Mouse (Mus musculus) cortical plate, adult 2 months (tissue): ENCODE measurements around the gene Commd1. TPM values are rescaled to one million over a fixed set of nuclear protein-coding genes. Genes with fewer than 3 reads are reported as not detected.

Experiments used
- H3K27ac ChIP-seq: fragments of 200-500 bp; 2 replicates; pipeline ENCODE4 v1.5.1; 2012; ENCODE audit warnings: low read length, control low read depth, inconsistent platforms; ENCODE audit not compliant: insufficient read depth
- H3K4me1 ChIP-seq: fragments of 200-500 bp; 2 replicates; pipeline ENCODE4 v1.6.1; 2011; ENCODE audit warnings: low read length; ENCODE audit not compliant: control insufficient read depth, insufficient read depth
- H3K4me3 ChIP-seq: fragments of 200-500 bp; 2 replicates; pipeline ENCODE4 v1.5.1; 2011; ENCODE audit warnings: mild to moderate bottlenecking, low read length, control low read depth; ENCODE audit not compliant: insufficient read depth
- CTCF ChIP-seq: fragments of 200-500 bp; IDR thresholded peaks from 2 replicates; pipeline ENCODE4 v1.5.1; 2011; ENCODE audit warnings: mild to moderate bottlenecking, control low read depth, low read length; ENCODE audit not compliant: insufficient read depth; ENCODE audit errors: extremely low read depth
- POLR2A ChIP-seq: fragments of 200-500 bp; IDR thresholded peaks from 2 replicates; pipeline ENCODE4 v1.6.1; 2011; ENCODE audit warnings: mild to moderate bottlenecking, low read length, control low read depth; ENCODE audit not compliant: insufficient read depth; ENCODE audit errors: extremely low read depth
- polyA plus RNA-seq: library from polyadenylated mRNA; depleted of rRNA; stranded (reverse); fragments of >200 nt; gene quantifications from 2 replicates; pipeline ENCODE4 v1.2.3, GENCODE M21; 2012; rRNA removed

Commd1 gene
- 39.4 TPM in 2 replicates for polyA plus RNA-seq

- peak within 1 kb of the TSS; percentile 79 for H3K27ac ChIP-seq
- H3K4me3 ChIP-seq = peak within 1 kb of the TSS; percentile 62
- no peak; the same call in 1 of the 2 replicates for TF ChIP-seq POLR2A
- peak; percentile 44 for TF ChIP-seq CTCF
- peaks cover 8% of the 10 kb centered on the region for H3K4me1 ChIP-seq
Measured at GRCm38 (mm10) chr11:22981984-22982757, at the start of gene Commd1, which contains the start of gene Gm28048. TSS of gene Commd1 (minus strand) at chr11:22982382. TSS of gene Gm28048 (minus strand) at chr11:22982090.

DNA sequence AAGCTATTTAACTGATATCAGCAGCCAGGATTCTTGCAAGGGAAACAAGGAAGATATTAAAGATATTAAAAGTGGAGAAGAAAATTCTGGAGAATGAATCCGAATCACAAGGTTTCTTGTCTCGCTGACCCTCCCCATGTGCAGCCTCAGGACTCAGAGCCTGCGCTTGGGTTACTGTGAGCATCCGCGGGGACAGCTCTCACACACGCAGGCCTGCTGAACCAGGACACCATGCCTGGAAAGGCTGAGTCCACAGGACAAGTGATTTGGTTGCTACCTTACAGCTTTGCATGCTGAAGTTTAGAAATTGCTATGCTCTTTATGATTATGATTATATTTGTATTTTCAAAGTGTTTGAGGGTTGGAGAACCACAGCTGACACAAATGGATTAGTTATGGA, 47.2 kb upstream of the Commd1 start:
- Histone ChIP-seq H3K4me1 (no peaks in the 10 kb centered on the region), H3K27ac (no peak overlapping the region), H3K4me3 (no peak overlapping the region)
- no peak for TF ChIP-seq CTCF
- no peak for TF ChIP-seq POLR2A

DNA sequence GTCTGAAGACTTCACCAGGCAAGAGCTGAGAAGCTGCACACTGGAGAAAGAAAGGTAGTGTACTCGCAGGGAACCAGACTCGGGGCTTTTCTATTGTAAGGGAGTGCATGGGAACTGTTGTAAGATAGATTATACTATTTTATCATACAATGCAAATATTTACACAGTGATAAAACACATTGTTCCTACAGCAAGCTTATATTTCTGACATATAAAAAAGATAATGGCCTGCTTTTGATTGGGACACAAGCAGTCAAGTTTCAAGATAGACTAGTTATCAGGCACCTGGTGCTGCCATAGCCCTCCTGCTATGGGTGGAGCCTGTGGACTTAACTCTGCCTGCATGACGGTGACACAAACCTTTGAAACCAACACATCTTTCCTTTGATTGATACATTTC, 46.8 kb upstream of the Commd1 start:
- no peak overlapping the region for H3K27ac ChIP-seq
- no peak overlapping the region for H3K4me3 ChIP-seq
- H3K4me1 ChIP-seq = no peaks in the 10 kb centered on the region
- no peak for TF ChIP-seq POLR2A
- TF ChIP-seq CTCF = no peak

- no peaks in the 10 kb centered on the region for H3K4me1 ChIP-seq
- H3K27ac ChIP-seq = no peak overlapping the region
- H3K4me3 ChIP-seq = no peak overlapping the region
- TF ChIP-seq CTCF (no peak), POLR2A (no peak)
Measured at GRCm38 (mm10) chr11:23024169-23024568, 42.0 kb upstream of the Commd1 start.

- H3K4me3 ChIP-seq = no peak overlapping the region
- TF ChIP-seq CTCF = no peak
- TF ChIP-seq POLR2A = no peak
- H3K4me1 ChIP-seq = no peaks in the 10 kb centered on the region
- H3K27ac ChIP-seq = no peak overlapping the region
Measured at GRCm38 (mm10) chr11:23023155-23023554, 41.0 kb upstream of the Commd1 start.

DNA sequence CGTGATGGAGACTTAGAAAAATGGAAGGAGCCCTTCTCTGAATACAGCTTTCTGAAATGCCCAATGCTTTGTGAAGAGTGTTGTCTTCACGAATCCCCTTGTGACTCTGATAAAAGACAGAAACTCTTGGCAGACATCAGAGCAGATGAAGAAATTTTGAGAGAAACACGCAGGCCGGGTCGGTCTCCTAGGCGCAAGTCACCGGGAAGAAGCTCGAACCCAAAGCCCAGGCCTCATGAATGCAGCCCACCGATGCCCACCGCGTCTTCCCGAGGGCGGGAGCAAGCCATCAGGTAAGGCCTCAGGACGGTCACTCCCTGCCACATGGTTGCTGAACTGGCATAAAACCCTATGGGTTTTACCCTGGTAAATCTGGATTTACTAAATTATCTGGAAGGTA, 38.7 kb upstream of the Commd1 start:
- Histone ChIP-seq H3K27ac (no peak overlapping the region), H3K4me3 (no peak overlapping the region), H3K4me1 (no peaks in the 10 kb centered on the region)
- TF ChIP-seq POLR2A = no peak
- no peak for TF ChIP-seq CTCF

DNA sequence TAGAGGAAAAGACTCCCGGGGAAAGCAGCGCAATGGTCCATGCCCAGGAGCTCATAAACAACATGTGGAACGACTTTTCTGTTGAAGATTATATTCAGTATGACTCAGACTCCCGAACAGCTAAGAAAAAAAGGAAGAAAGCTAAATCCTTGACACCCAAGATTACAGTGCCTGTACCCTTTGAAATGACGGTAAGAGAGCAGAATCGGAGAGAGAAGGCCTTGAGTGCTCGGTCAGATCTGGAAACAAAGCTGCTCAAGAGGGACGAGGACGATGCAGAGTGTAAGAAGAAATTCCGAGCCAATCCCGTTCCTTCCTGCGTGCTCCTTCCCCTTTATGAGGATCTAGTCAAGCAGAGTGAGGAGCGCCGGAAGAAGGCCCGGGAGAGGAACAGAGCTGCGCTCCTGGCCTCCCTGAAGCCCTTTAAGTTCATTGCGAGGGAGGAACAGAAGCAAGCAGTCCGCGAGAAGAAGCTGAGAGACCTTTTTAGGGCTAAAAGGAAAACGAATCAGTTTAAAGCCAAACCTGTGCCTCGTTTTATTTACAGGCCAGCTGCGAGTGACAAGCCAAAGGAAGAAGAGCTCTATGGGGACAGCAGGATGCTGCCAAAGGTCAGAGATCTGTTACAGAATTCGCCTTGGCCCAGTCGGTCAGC, 38.1 kb upstream of the Commd1 start:
- H3K27ac ChIP-seq = no peak overlapping the region
- no peak for TF ChIP-seq POLR2A
- no peak for TF ChIP-seq CTCF
- no peaks in the 10 kb centered on the region for H3K4me1 ChIP-seq
- H3K4me3 ChIP-seq = no peak overlapping the region

DNA sequence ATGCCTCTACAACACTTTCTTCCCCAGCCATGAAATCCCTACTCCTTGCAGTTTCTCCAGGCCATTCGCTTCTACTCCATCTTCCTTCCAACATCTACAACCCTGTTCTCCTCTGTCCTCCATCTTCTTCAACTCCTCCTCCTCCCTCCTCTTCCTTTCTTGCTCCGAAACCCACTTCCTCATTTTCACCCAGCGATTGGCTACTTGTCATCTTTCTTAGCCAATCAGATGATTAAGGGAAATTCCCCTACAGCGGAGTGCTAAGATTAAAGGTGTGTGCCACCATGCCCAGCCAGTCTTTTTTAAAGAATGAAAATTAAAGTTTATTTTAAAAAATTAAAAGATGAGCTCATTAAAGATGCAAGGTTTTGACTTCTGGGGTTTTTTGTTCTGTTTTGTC, 35.8 kb upstream of the Commd1 start:
- TF ChIP-seq CTCF (no peak), POLR2A (no peak)
- no peak overlapping the region for H3K4me3 ChIP-seq
- H3K4me1 ChIP-seq = no peaks in the 10 kb centered on the region
- no peak overlapping the region for H3K27ac ChIP-seq

DNA sequence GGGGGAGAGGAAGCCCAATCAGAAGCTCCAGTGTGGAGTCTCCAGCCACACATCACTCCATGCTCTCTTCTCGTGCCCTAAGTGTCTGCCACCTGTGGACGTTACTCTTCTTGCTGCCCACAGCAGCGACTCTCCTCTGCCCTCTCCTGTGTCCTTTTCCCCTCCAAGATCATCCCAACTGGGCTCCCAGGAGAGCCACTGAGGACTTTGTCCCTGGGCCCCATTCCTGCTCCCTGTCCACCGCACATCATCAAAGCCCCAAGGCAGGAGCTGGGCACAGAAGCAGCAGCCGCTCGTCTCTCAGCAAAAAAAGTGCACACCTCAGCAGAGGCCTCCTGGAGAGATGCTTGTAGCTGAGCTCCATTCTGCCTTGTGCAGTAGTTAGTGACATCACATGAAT, 32.8 kb upstream of the Commd1 start:
- Histone ChIP-seq H3K4me3 (no peak overlapping the region), H3K27ac (no peak overlapping the region), H3K4me1 (no peaks in the 10 kb centered on the region)
- TF ChIP-seq CTCF = no peak
- no peak for TF ChIP-seq POLR2A
